ENCODE assay signal across 8 mouse cellular contexts in genomic region chr2:35978276-35978933, GRCm38 (mm10). TPM values are rescaled to one million over a fixed set of nuclear protein-coding genes. Genes with fewer than 3 reads are reported as not detected.
DNase-seq lines count a peak whose midpoint lies in the region; ATAC-seq and TF ChIP-seq lines count a peak whose summit lies in the region.

No protein-coding gene starts in this region.

- no peak for DNase-seq in heart, postnatal 14 days
- peak; percentile 63 for DNase-seq in CH12.LX (ENCODE audit: extremely low read depth)
- DNase-seq in limb, embryonic 14.5 days (ENCODE audit: low spot score): no peak
- peak; percentile 19 to 26 for DNase-seq in monocyte, adult 2 months (ENCODE audit: low read depth in 1 of 2, low spot score in 2 of 2)
- no peak for DNase-seq in cerebellum, adult 11 months

- TF ChIP-seq POLR2A in CH12.LX (IDR thresholded peaks at IDR 0.05; ENCODE audit: low read depth, low read length): no peak
- no peak for TF ChIP-seq POLR2A in limb, embryonic 14.5 days (IDR thresholded peaks at IDR 0.05; ENCODE audit: borderline replicate concordance, extremely low read depth, insufficient read depth, insufficient read length)

- peak overlapping the region; percentile 63; the same call in 1 of the 2 replicates for H3K27ac ChIP-seq in heart, embryonic 13.5 days (replicated peaks)
- H3K27ac ChIP-seq in CH12.LX (ENCODE audit: insufficient read depth, low read depth): no peak overlapping the region
- H3K27ac ChIP-seq in brown adipose tissue, adult 24 weeks (replicated peaks; ENCODE audit: low read depth, low read length): peak overlapping the region; percentile 27
- H3K27ac ChIP-seq in hindbrain, embryonic 12.5 days: no peak overlapping the region
- H3K27ac ChIP-seq in limb, embryonic 14.5 days (replicated peaks; ENCODE audit: low read depth, low read length): no peak overlapping the region

- in situ Hi-C loops in CH12.LX (cut with MboI; ENCODE audit: low pct_ligation_motif_present, low pct_unique_long_range_greater_than_20kb, low sequenced_read_pairs): no loop called here

- 25% methylated on average over 15 of the region's 15 CpGs for WGBS in heart, embryonic 13.5 days
- 20% methylated on average over 15 of the region's 15 CpGs for WGBS in hindbrain, embryonic 12.5 days
- WGBS in limb, embryonic 14.5 days: 25% methylated on average over 15 of the region's 15 CpGs

- no peak for TF ChIP-seq CTCF in CH12.LX (conservative IDR thresholded peaks at IDR 0.05 in 1 of 2, IDR thresholded peaks at IDR 0.05 in 1 of 2; ENCODE audit: low read depth in 2 of 2, low read length in 2 of 2)

- TF ChIP-seq RAD21 in CH12.LX (IDR thresholded peaks at IDR 0.05; ENCODE audit: low read depth, low read length): no peak

- H3K27me3 ChIP-seq in heart, embryonic 13.5 days (replicated peaks): peaks cover 27% of the 10 kb centered on the region
- H3K27me3 ChIP-seq in CH12.LX (replicated peaks): peaks cover 8% of the 10 kb centered on the region
- no peaks in the 10 kb centered on the region for H3K27me3 ChIP-seq in hindbrain, embryonic 12.5 days
- H3K27me3 ChIP-seq in limb, embryonic 14.5 days (ENCODE audit: control insufficient read depth, insufficient read depth, low read length): no peaks in the 10 kb centered on the region

- no peak for ATAC-seq in heart, embryonic 13.5 days (ENCODE audit: extremely low read depth, insufficient number of reproducible peaks, low FRiP score, low TSS enrichment)
- ATAC-seq in hindbrain, embryonic 12.5 days (ENCODE audit: low FRiP score): 0 out of 2 replicates have a peak, but pooled peaks have one; percentile 3
- ATAC-seq in limb, embryonic 14.5 days (ENCODE audit: low FRiP score, low read depth): no peak

- no peaks in the 10 kb centered on the region for H3K36me3 ChIP-seq in heart, embryonic 13.5 days
- peaks cover 0 to 17% of the 10 kb centered on the region in 2 experiments for H3K36me3 ChIP-seq in CH12.LX (replicated peaks in 1 of 2; ENCODE audit: control insufficient read depth in 1 of 2, insufficient read depth in 1 of 2, low read length in 1 of 2)
- no peaks in the 10 kb centered on the region for H3K36me3 ChIP-seq in hindbrain, embryonic 12.5 days
- H3K36me3 ChIP-seq in limb, embryonic 14.5 days (ENCODE audit: control insufficient read depth, insufficient read depth, low read length): no peaks in the 10 kb centered on the region

- dilution Hi-C loops in CH12.LX (cut with MboI; ENCODE audit: extremely low pct_ligation_motif_present, extremely low pct_unique_long_range_greater_than_20kb, low sequenced_read_pairs): no loop called here

- H3K9me3 ChIP-seq in heart, embryonic 13.5 days: no peaks in the 10 kb centered on the region
- no peaks in the 10 kb centered on the region for H3K9me3 ChIP-seq in CH12.LX (replicated peaks; ENCODE audit: low read length)
- no peaks in the 10 kb centered on the region for H3K9me3 ChIP-seq in hindbrain, embryonic 12.5 days (replicated peaks)
- H3K9me3 ChIP-seq in limb, embryonic 14.5 days (ENCODE audit: control insufficient read depth, low read length): no peaks in the 10 kb centered on the region

- H3K79me2 ChIP-seq in CH12.LX (replicated peaks; ENCODE audit: control insufficient read depth, extremely low read depth, insufficient read depth, poor library complexity, severe bottlenecking): no peaks in the 10 kb centered on the region

- H3K4me3 ChIP-seq in heart, embryonic 13.5 days: peak overlapping the region; percentile 94
- peak overlapping the region; percentile 61 to 95 (median 87) for H3K4me3 ChIP-seq in CH12.LX (replicated peaks in 1 of 3; ENCODE audit: low read depth in 2 of 3, low read length in 2 of 3, poor library complexity in 1 of 3)
- peak overlapping the region; percentile 88 for H3K4me3 ChIP-seq in brown adipose tissue, adult 24 weeks (ENCODE audit: insufficient read depth, low read depth, low read length)
- peak overlapping the region; percentile 77 for H3K4me3 ChIP-seq in hindbrain, embryonic 12.5 days
- peak overlapping the region; percentile 77 for H3K4me3 ChIP-seq in limb, embryonic 14.5 days (replicated peaks; ENCODE audit: low read length)

- H3K4me1 ChIP-seq in heart, embryonic 13.5 days: peaks cover 22% of the 10 kb centered on the region
- peaks cover 9 to 22% of the 10 kb centered on the region in 2 experiments; a peak in 3 of 4 replicates for H3K4me1 ChIP-seq in CH12.LX (ENCODE audit: control insufficient read depth in 1 of 2, insufficient read depth in 2 of 2)
- peaks cover 12% of the 10 kb centered on the region for H3K4me1 ChIP-seq in brown adipose tissue, adult 24 weeks (ENCODE audit: control insufficient read depth, insufficient read depth, insufficient read length, low read length)
- peaks cover 18% of the 10 kb centered on the region for H3K4me1 ChIP-seq in hindbrain, embryonic 12.5 days
- 0 out of 2 replicates have a peak, but pooled peaks cover 12% of the 10 kb centered on the region for H3K4me1 ChIP-seq in limb, embryonic 14.5 days (ENCODE audit: control insufficient read depth, insufficient read depth, low read length)

- no peak for TF ChIP-seq EP300 in CH12.LX (IDR thresholded peaks at IDR 0.05; ENCODE audit: low read length)

- intact Hi-C loops in heart, postnatal 14 days (cut with DNase I): no loop called here

- H3K4me2 ChIP-seq in heart, embryonic 13.5 days: peak overlapping the region; percentile 99
- peak overlapping the region; percentile 83 for H3K4me2 ChIP-seq in CH12.LX (ENCODE audit: insufficient read depth, low read depth, poor library complexity, severe bottlenecking)
- peak overlapping the region; percentile 94 for H3K4me2 ChIP-seq in hindbrain, embryonic 12.5 days (replicated peaks)
- peak overlapping the region; percentile 96 for H3K4me2 ChIP-seq in limb, embryonic 14.5 days (replicated peaks; ENCODE audit: low read depth, low read length, severe bottlenecking)

- H3K9ac ChIP-seq in heart, embryonic 13.5 days: peak overlapping the region; percentile 94
- peak overlapping the region; percentile 83 for H3K9ac ChIP-seq in CH12.LX (ENCODE audit: insufficient read depth, low read depth)
- peak overlapping the region; percentile 81 for H3K9ac ChIP-seq in hindbrain, embryonic 12.5 days
- H3K9ac ChIP-seq in limb, embryonic 14.5 days (ENCODE audit: low read depth, low read length, severe bottlenecking): peak overlapping the region; percentile 83

TF ChIP-seq in CH12.LX, 34 proteins besides CTCF, POLR2A, EP300 and RAD21:
- TF ChIP-seq MXI1 (IDR thresholded peaks at IDR 0.05; ENCODE audit: low read depth, low read length) (no peak), MAX (IDR thresholded peaks at IDR 0.05; ENCODE audit: low read length) (no peak), SMC3 (IDR thresholded peaks at IDR 0.05; ENCODE audit: low read depth, low read length) (no peak), PAX5 (IDR thresholded peaks at IDR 0.05; ENCODE audit: low read length) (no peak), BHLHE40 (IDR thresholded peaks at IDR 0.05; ENCODE audit: low read depth, low read length) (no peak), ZKSCAN1 (IDR thresholded peaks at IDR 0.05; ENCODE audit: borderline replicate concordance, low read depth, low read length) (no peak), ZMIZ1 (IDR thresholded peaks at IDR 0.05; ENCODE audit: low read depth, low read length) (no peak), MAFK (IDR thresholded peaks at IDR 0.05; ENCODE audit: insufficient replicate concordance, low read length) (no peak), USF2 (conservative IDR thresholded peaks at IDR 0.05; ENCODE audit: low read depth, low read length) (no peak), CHD2 (IDR thresholded peaks at IDR 0.05; ENCODE audit: low read length) (no peak), USF1 (IDR thresholded peaks at IDR 0.05; ENCODE audit: low read depth, low read length) (no peak), SIN3A (IDR thresholded peaks at IDR 0.05; ENCODE audit: low read length) (no peak), KAT2A (IDR thresholded peaks at IDR 0.05; ENCODE audit: insufficient replicate concordance, low read length) (no peak), NELFE (IDR thresholded peaks at IDR 0.05; ENCODE audit: low read depth, low read length) (no peak), JUN (IDR thresholded peaks at IDR 0.05; ENCODE audit: insufficient read depth, low read depth, low read length) (no peak), RCOR1 (conservative IDR thresholded peaks at IDR 0.05; ENCODE audit: low read depth, low read length) (no peak), ELF1 (IDR thresholded peaks at IDR 0.05; ENCODE audit: low read depth, low read length) (no peak), E2F4 (IDR thresholded peaks at IDR 0.05; ENCODE audit: insufficient replicate concordance, low read depth, low read length) (no peak), JUND (conservative IDR thresholded peaks at IDR 0.05; ENCODE audit: low read depth, low read length) (no peak), HCFC1 (IDR thresholded peaks at IDR 0.05; ENCODE audit: low read depth, low read length) (no peak)

RNA-seq across cellular contexts. Expression of gene Ttll11, which starts 1.3 kb away (rescaled TPM):
- polyA plus RNA-seq in heart, embryonic 13.5 days (2015; fragmentation: Nextera tagmentation; extraction: Ambion mirVana): 0.84 and 0.86 TPM in 2 replicates
- total RNA-seq in heart, postnatal 14 days (2021): 1 to 10 TPM; 1.3 to 1.9 TPM
- total RNA-seq in CH12.LX (2012; rRNA removed) (0.04 and 0.21 TPM in 2 replicates), CH12.LX (2014; rRNA removed) (0.11 TPM in 1 of 2 replicates, not detected in the other)
- 0.31 TPM in 1 of 2 replicates, not detected in the other for polyA plus RNA-seq in CH12.LX (2012; ENCODE audit: insufficient read length, low read depth)
- polyA plus RNA-seq in brown adipose tissue, adult 24 weeks (2012; ENCODE audit: insufficient read depth, insufficient read length, missing spikeins): 2.0 and 2.4 TPM in 2 replicates
- 4.6 and 5.5 TPM in 2 replicates for polyA plus RNA-seq in hindbrain, embryonic 12.5 days (2016; fragmentation: Nextera tagmentation; extraction: Ambion mirVana)
- 2.5 and 2.8 TPM in 2 replicates for polyA plus RNA-seq in limb, embryonic 14.5 days (2012; rRNA removed)
- polyA plus RNA-seq in limb, embryonic 14.5 days (2014; fragmentation: Nextera tagmentation; extraction: Ambion mirVana): 1.2 and 1.7 TPM in 2 replicates

Comparison
In these comparisons a context has a peak if more than half of its experiments do, and no peak if none do; other contexts are left out.
1. H3K27ac ChIP-seq: peak in heart, embryonic 13.5 days (single experiment) and brown adipose tissue, adult 24 weeks (single experiment); none in CH12.LX (single experiment), hindbrain, embryonic 12.5 days (single experiment) and limb, embryonic 14.5 days (single experiment).
2. DNase-seq: peak in CH12.LX (single experiment) and monocyte, adult 2 months (2 of 2); none in heart, postnatal 14 days (0 of 2), limb, embryonic 14.5 days (single experiment) and cerebellum, adult 11 months (single experiment).
3. Peak in every context shown above with its lines, with median percentiles within 50 percentile points of each other: H3K4me2 ChIP-seq, H3K4me3 ChIP-seq and H3K9ac ChIP-seq.